Mouse (Mus musculus) hindbrain, postnatal 0 days (tissue): ENCODE results near the gene Cacng7. TPM values are rescaled to one million over a fixed set of nuclear protein-coding genes. Genes with fewer than 3 reads are reported as not detected.

Experiments used
- ATAC-seq: fragments of 200-750 bp; cut with Nextera tagmentation; 2 replicates; pipeline ENCODE4 v1.8.0; 2017; ENCODE audit warnings: mild to moderate bottlenecking, moderate TSS enrichment, moderate library complexity
- DNase-seq: peaks from one replicate; pipeline ENCODE4 v3.0.0-alpha.2; 2015; ENCODE audit warnings: low spot score
- H3K27ac ChIP-seq: fragments of 300-500 bp; sonication (generic); 2 replicates; pipeline ENCODE4 v1.5.1; 2014; ENCODE audit warnings: mild to moderate bottlenecking
- H3K27me3 ChIP-seq: fragments of 300-500 bp; sonication (generic); 2 replicates; pipeline ENCODE4 v1.6.1; 2014; ENCODE audit warnings: low read length, mixed read lengths; ENCODE audit not compliant: insufficient read depth
- H3K36me3 ChIP-seq: fragments of 300-500 bp; sonication (generic); 2 replicates; pipeline ENCODE4 v1.6.1; 2014; ENCODE audit warnings: low read length, mixed read lengths; ENCODE audit not compliant: insufficient read depth
- H3K4me1 ChIP-seq: fragments of 300-500 bp; sonication (generic); 2 replicates; pipeline ENCODE4 v1.6.1; 2014; ENCODE audit warnings: antibody characterized with exemption, low read length, mixed read lengths; ENCODE audit not compliant: insufficient read depth
- H3K4me2 ChIP-seq: fragments of 300-500 bp; sonication (generic); 2 replicates; pipeline ENCODE4 v1.6.1; 2014; ENCODE audit warnings: low read depth, mild to moderate bottlenecking, low read length, moderate library complexity, mixed read lengths
- H3K4me3 ChIP-seq: fragments of 300-500 bp; sonication (generic); 2 replicates; pipeline ENCODE4 v1.5.1; 2014; ENCODE audit warnings: low read length
- H3K9ac ChIP-seq: fragments of 300-500 bp; sonication (generic); replicated peaks from 2 replicates; pipeline ENCODE4 v1.6.1; 2014; ENCODE audit warnings: mild to moderate bottlenecking, low read length, moderate library complexity, mixed read lengths
- H3K9me3 ChIP-seq: fragments of 300-500 bp; sonication (generic); 2 replicates; pipeline ENCODE4 v1.6.1; 2016; ENCODE audit warnings: low read length, mixed read lengths
- CTCF ChIP-seq: IDR thresholded peaks from 2 replicates; pipeline ENCODE4 v1.5.1; 2016; ENCODE audit warnings: antibody characterized with exemption, control low read depth, low read depth
- WGBS: fragments of 180-500 bp; shearing (Covaris S2); extraction: QIAGEN DNeasy Blood & Tissue Kit; methylation state at CpG from one replicate; pipeline ENCODE4 v1.1.7; 2014; 5-methylcytosine and 5-hydroxymethylcytosine counted together
- polyA plus RNA-seq: library from polyadenylated mRNA; unstranded; fragments of >200 nt; fragmentation: Nextera tagmentation; extraction: Ambion mirVana; gene quantifications from 2 replicates; pipeline ENCODE4 v1.2.1, GENCODE M21; 2015
- total RNA-seq: library from RNA; depleted of rRNA; stranded (reverse); fragments of >200 nt; gene quantifications from 2 replicates; pipeline ENCODE4 v1.2.3, GENCODE M21; 2014

Cacng7 gene
- total and polyA plus RNA-seq, 2 experiments from 2014 or later = 4.0 to 115 TPM

- peak overlapping the region; percentile 88 for H3K4me2 ChIP-seq
- WGBS = under 1% methylated on average over 16 of the region's 16 CpGs
- H3K27ac ChIP-seq = no peak overlapping the region
- no peaks in the 10 kb centered on the region; the same call in 1 of the 2 replicates for H3K27me3 ChIP-seq
- H3K9ac ChIP-seq = peak overlapping the region; percentile 54; the same call in 1 of the 2 replicates
- peak; percentile 74 for DNase-seq
- H3K4me3 ChIP-seq = peak overlapping the region; percentile 55
- H3K9me3 ChIP-seq = no peaks in the 10 kb centered on the region
- TF ChIP-seq CTCF = peak; percentile 77
- peaks cover 6% of the 10 kb centered on the region; the same call in 1 of the 2 replicates for H3K36me3 ChIP-seq
- ATAC-seq = peak; percentile 36; the same call in 1 of the 2 replicates
- H3K4me1 ChIP-seq = 0 out of 2 replicates have a peak, but pooled peaks cover 5% of the 10 kb centered on the region
These were observed 30.0 kb upstream of the Cacng7 start for GRCm38 (mm10) chr7:3302556-3303275.

- 2% methylated on average over 27 of the region's 29 CpGs for WGBS
- Histone ChIP-seq H3K4me2 (peak overlapping the region; percentile 88), H3K36me3 (peaks cover under 1% of the 10 kb centered on the region; the same call in 1 of the 2 replicates), H3K9me3 (no peaks in the 10 kb centered on the region), H3K4me1 (0 out of 2 replicates have a peak, but pooled peaks cover 5% of the 10 kb centered on the region), H3K27ac (no peak overlapping the region), H3K4me3 (peak overlapping the region; percentile 55), H3K27me3 (no peaks in the 10 kb centered on the region; the same call in 1 of the 2 replicates), H3K9ac (peak overlapping the region; percentile 54)
- peak; percentile 73 for DNase-seq
- TF ChIP-seq CTCF = no peak
- peak; percentile 61 for ATAC-seq
These were observed 29.4 kb upstream of the Cacng7 start for GRCm38 (mm10) chr7:3303276-3303781.

- no peak overlapping the region for H3K27ac ChIP-seq
- ATAC-seq = peak; percentile 37
These were observed 29.0 kb upstream of the Cacng7 start for GRCm38 (mm10) chr7:3303789-3304188.

GRCm38 (mm10) chr7:3304298-3304697 is 28.5 kb upstream of the Cacng7 start:
- H3K9me3 ChIP-seq = no peaks in the 10 kb centered on the region
- WGBS = 3% methylated on average over 8 of the region's 10 CpGs
- H3K4me2 ChIP-seq = peak overlapping the region; percentile 88
- H3K27ac ChIP-seq = no peak overlapping the region
- ATAC-seq (peak; percentile 17; the same call in 1 of the 2 replicates), DNase-seq (peak; percentile 31)
- H3K9ac ChIP-seq = peak overlapping the region; percentile 54; the same call in 1 of the 2 replicates
- H3K27me3 ChIP-seq = no peaks in the 10 kb centered on the region; the same call in 1 of the 2 replicates
- peak overlapping the region; percentile 55 for H3K4me3 ChIP-seq
- TF ChIP-seq CTCF = no peak
- H3K4me1 ChIP-seq = 0 out of 2 replicates have a peak, but pooled peaks cover 5% of the 10 kb centered on the region
- H3K36me3 ChIP-seq = no peaks in the 10 kb centered on the region

More at GRCm38 (mm10) chr7:3303789-3304188, 29.0 kb upstream of the Cacng7 start:
- no peaks in the 10 kb centered on the region for H3K36me3 ChIP-seq
- no peaks in the 10 kb centered on the region; the same call in 1 of the 2 replicates for H3K27me3 ChIP-seq
- 3% methylated on average over 12 of the region's 12 CpGs for WGBS
- H3K9me3 ChIP-seq = no peaks in the 10 kb centered on the region
- peak overlapping the region; percentile 88 for H3K4me2 ChIP-seq
- TF ChIP-seq CTCF = peak; percentile 19; the same call in 1 of the 2 replicates
- H3K4me3 ChIP-seq = peak overlapping the region; percentile 55
- 0 out of 2 replicates have a peak, but pooled peaks cover 5% of the 10 kb centered on the region for H3K4me1 ChIP-seq
- DNase-seq = no peak
- H3K9ac ChIP-seq = peak overlapping the region; percentile 54

GRCm38 (mm10) chr7:3306400-3306799 is 26.4 kb upstream of the Cacng7 start:
- Histone ChIP-seq H3K9ac (no peak overlapping the region), H3K4me3 (no peak overlapping the region), H3K27ac (no peak overlapping the region), H3K9me3 (no peaks in the 10 kb centered on the region), H3K36me3 (no peaks in the 10 kb centered on the region), H3K4me1 (0 out of 2 replicates have a peak, but pooled peaks cover 5% of the 10 kb centered on the region), H3K4me2 (no peak overlapping the region), H3K27me3 (no peaks in the 10 kb centered on the region; the same call in 1 of the 2 replicates)
- TF ChIP-seq CTCF = no peak
- DNase-seq = no peak
- 85% methylated on average over 3 of the region's 3 CpGs for WGBS
- no peak for ATAC-seq

- Histone ChIP-seq H3K36me3 (no peaks in the 10 kb centered on the region), H3K27ac (no peak overlapping the region), H3K9ac (no peak overlapping the region), H3K27me3 (no peaks in the 10 kb centered on the region; the same call in 1 of the 2 replicates), H3K9me3 (no peaks in the 10 kb centered on the region), H3K4me1 (0 out of 2 replicates have a peak, but pooled peaks cover 5% of the 10 kb centered on the region), H3K4me3 (no peak overlapping the region), H3K4me2 (no peak overlapping the region)
- no peak for ATAC-seq
- WGBS = 76% methylated on average over 4 of the region's 4 CpGs
- TF ChIP-seq CTCF = no peak
- no peak for DNase-seq
These were observed 24.1 kb upstream of the Cacng7 start for GRCm38 (mm10) chr7:3308646-3309045.
